Mouse (Mus musculus): ENCODE measurements at regions not wholly inside any gene's neighbourhood (a gene's known extent, or its start where the extent isn't known, plus 50 kb on each side); places are given as distances from the start of the nearest gene placed in this dataset.

- 74% methylated on average over 2 of the region's 2 CpGs for WGBS
Observed at GRCm38 (mm10) chr4:88974535-88974934, 94.5 kb upstream of the Ifne start.

GRCm38 (mm10) chr4:88969134-88969841 is 89.3 kb upstream of the Ifne start:
- no peaks in the 10 kb centered on the region for H3K27me3 ChIP-seq (ENCODE audit: control insufficient read depth, insufficient read depth, low read length)
- H3K27ac ChIP-seq (ENCODE audit: low read length) = no peak overlapping the region
- WGBS = 59% methylated on average over 6 of the region's 6 CpGs
- H3K4me2 ChIP-seq (replicated peaks; ENCODE audit: low read depth, low read length) = no peak overlapping the region
- no peak for ATAC-seq (ENCODE audit: insufficient number of reproducible peaks, insufficient read depth, low FRiP score, low read depth)
- H3K9me3 ChIP-seq (ENCODE audit: control insufficient read depth, low read depth, low read length) = no peaks in the 10 kb centered on the region
- H3K4me1 ChIP-seq (ENCODE audit: control insufficient read depth, insufficient read depth, low read length) = no peaks in the 10 kb centered on the region
- no peaks in the 10 kb centered on the region for H3K36me3 ChIP-seq (ENCODE audit: control insufficient read depth, insufficient read depth, low read length)
- H3K9ac ChIP-seq (replicated peaks; ENCODE audit: low read depth, low read length) = no peak overlapping the region
- H3K4me3 ChIP-seq (ENCODE audit: low read depth, low read length) = no peak overlapping the region

More at GRCm38 (mm10) chr4:88974535-88974934, 94.5 kb upstream of the Ifne start:
- no peaks in the 10 kb centered on the region for H3K9me3 ChIP-seq (ENCODE audit: control insufficient read depth, low read depth, low read length)
- no peak overlapping the region for H3K27ac ChIP-seq (ENCODE audit: low read length)
- no peak overlapping the region for H3K4me3 ChIP-seq (ENCODE audit: low read depth, low read length)
- H3K27me3 ChIP-seq (ENCODE audit: control insufficient read depth, insufficient read depth, low read length) = no peaks in the 10 kb centered on the region
- no peak for ATAC-seq (ENCODE audit: insufficient number of reproducible peaks, insufficient read depth, low FRiP score, low read depth)
- H3K36me3 ChIP-seq (ENCODE audit: control insufficient read depth, insufficient read depth, low read length) = no peaks in the 10 kb centered on the region
- no peak overlapping the region for H3K9ac ChIP-seq (replicated peaks; ENCODE audit: low read depth, low read length)
- no peaks in the 10 kb centered on the region for H3K4me1 ChIP-seq (ENCODE audit: control insufficient read depth, insufficient read depth, low read length)
- no peak overlapping the region for H3K4me2 ChIP-seq (replicated peaks; ENCODE audit: low read depth, low read length)

DNA sequence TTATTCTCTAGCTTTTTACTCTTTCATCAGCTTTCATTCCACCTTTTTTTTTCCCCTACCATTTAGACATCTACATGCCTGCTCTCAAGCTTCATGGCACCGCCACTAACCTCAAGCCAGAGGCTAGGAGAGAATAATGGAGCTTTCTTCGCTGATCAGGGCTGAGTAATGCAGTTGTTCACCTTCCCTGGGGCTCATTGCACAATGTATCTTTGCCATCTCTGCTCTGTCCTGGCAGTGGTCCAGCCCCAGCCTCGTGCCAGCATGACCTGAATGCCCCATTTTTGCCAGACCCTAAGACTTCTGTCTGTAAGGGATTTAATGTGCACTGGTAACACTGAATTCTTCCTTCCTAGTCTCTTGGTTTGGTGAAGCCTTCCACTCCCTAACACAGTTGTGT is 79.6 kb upstream of the Ifne start:
- no peak overlapping the region for H3K4me2 ChIP-seq (replicated peaks; ENCODE audit: low read depth, low read length)
- H3K4me1 ChIP-seq (ENCODE audit: control insufficient read depth, insufficient read depth, low read length) = no peaks in the 10 kb centered on the region
- no peak overlapping the region for H3K4me3 ChIP-seq (ENCODE audit: low read depth, low read length)
- no peak overlapping the region for H3K27ac ChIP-seq (ENCODE audit: low read length)
- no peaks in the 10 kb centered on the region for H3K27me3 ChIP-seq (ENCODE audit: control insufficient read depth, insufficient read depth, low read length)
- H3K9me3 ChIP-seq (ENCODE audit: control insufficient read depth, low read depth, low read length) = no peaks in the 10 kb centered on the region
- ATAC-seq (ENCODE audit: insufficient number of reproducible peaks, insufficient read depth, low FRiP score, low read depth) = no peak
- no peak overlapping the region for H3K9ac ChIP-seq (replicated peaks; ENCODE audit: low read depth, low read length)
- 67% methylated on average over 3 of the region's 3 CpGs for WGBS
- no peaks in the 10 kb centered on the region for H3K36me3 ChIP-seq (ENCODE audit: control insufficient read depth, insufficient read depth, low read length)

- Histone ChIP-seq H3K4me2 (replicated peaks; ENCODE audit: low read depth, low read length) (no peak overlapping the region), H3K4me3 (ENCODE audit: low read depth, low read length) (no peak overlapping the region), H3K27ac (ENCODE audit: low read length) (no peak overlapping the region), H3K27me3 (ENCODE audit: control insufficient read depth, insufficient read depth, low read length) (no peaks in the 10 kb centered on the region), H3K4me1 (ENCODE audit: control insufficient read depth, insufficient read depth, low read length) (no peaks in the 10 kb centered on the region), H3K9ac (replicated peaks; ENCODE audit: low read depth, low read length) (no peak overlapping the region), H3K36me3 (ENCODE audit: control insufficient read depth, insufficient read depth, low read length) (no peaks in the 10 kb centered on the region), H3K9me3 (ENCODE audit: control insufficient read depth, low read depth, low read length) (no peaks in the 10 kb centered on the region)
- WGBS = 53% methylated on average over 4 of the region's 4 CpGs
- no peak for ATAC-seq (ENCODE audit: insufficient number of reproducible peaks, insufficient read depth, low FRiP score, low read depth)
Observed at GRCm38 (mm10) chr4:88956605-88957004, 76.6 kb upstream of the Ifne start.

DNA sequence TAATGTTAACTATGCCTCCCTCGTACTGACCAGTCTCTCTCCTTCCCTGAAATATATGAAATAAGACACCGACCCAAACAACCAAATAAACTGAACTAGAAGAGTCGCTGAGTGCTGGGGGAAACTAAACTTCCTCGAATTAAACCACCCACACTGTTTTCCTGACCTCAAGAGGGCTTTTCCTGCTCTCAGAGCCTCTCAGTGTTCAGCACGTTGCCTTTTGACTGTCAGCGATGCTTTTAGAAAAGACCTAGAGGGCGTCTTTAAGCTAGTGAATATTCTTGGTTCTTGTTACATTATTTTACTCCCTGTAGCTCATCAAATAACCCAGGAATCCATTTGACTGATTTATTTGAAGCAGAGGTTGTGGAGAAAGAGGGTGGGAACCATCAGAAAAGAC is 76.2 kb upstream of the Ifne start:
- no peak overlapping the region; the same call in 1 of the 2 replicates for H3K27ac ChIP-seq (ENCODE audit: low read length)
- no peaks in the 10 kb centered on the region for H3K4me1 ChIP-seq (ENCODE audit: control insufficient read depth, insufficient read depth, low read length)
- H3K4me2 ChIP-seq (replicated peaks; ENCODE audit: low read depth, low read length) = no peak overlapping the region
- no peaks in the 10 kb centered on the region for H3K36me3 ChIP-seq (ENCODE audit: control insufficient read depth, insufficient read depth, low read length)
- H3K9ac ChIP-seq (replicated peaks; ENCODE audit: low read depth, low read length) = no peak overlapping the region
- WGBS = 21% methylated on average over 7 of the region's 7 CpGs
- H3K4me3 ChIP-seq (ENCODE audit: low read depth, low read length) = no peak overlapping the region
- ATAC-seq (ENCODE audit: insufficient number of reproducible peaks, insufficient read depth, low FRiP score, low read depth) = no peak
- no peaks in the 10 kb centered on the region for H3K9me3 ChIP-seq (ENCODE audit: control insufficient read depth, low read depth, low read length)
- no peaks in the 10 kb centered on the region for H3K27me3 ChIP-seq (ENCODE audit: control insufficient read depth, insufficient read depth, low read length)

GRCm38 (mm10) chr4:88955571-88955970 is 75.6 kb upstream of the Ifne start:
- no peak for ATAC-seq (ENCODE audit: insufficient number of reproducible peaks, insufficient read depth, low FRiP score, low read depth)
- H3K4me2 ChIP-seq (replicated peaks; ENCODE audit: low read depth, low read length) = no peak overlapping the region
- 67% methylated on average over 7 of the region's 7 CpGs for WGBS
- no peak overlapping the region; the same call in 1 of the 2 replicates for H3K27ac ChIP-seq (ENCODE audit: low read length)
- no peak overlapping the region for H3K4me3 ChIP-seq (ENCODE audit: low read depth, low read length)
- no peaks in the 10 kb centered on the region for H3K4me1 ChIP-seq (ENCODE audit: control insufficient read depth, insufficient read depth, low read length)
- no peaks in the 10 kb centered on the region for H3K9me3 ChIP-seq (ENCODE audit: control insufficient read depth, low read depth, low read length)
- H3K36me3 ChIP-seq (ENCODE audit: control insufficient read depth, insufficient read depth, low read length) = no peaks in the 10 kb centered on the region
- no peaks in the 10 kb centered on the region for H3K27me3 ChIP-seq (ENCODE audit: control insufficient read depth, insufficient read depth, low read length)
- H3K9ac ChIP-seq (replicated peaks; ENCODE audit: low read depth, low read length) = no peak overlapping the region

DNA sequence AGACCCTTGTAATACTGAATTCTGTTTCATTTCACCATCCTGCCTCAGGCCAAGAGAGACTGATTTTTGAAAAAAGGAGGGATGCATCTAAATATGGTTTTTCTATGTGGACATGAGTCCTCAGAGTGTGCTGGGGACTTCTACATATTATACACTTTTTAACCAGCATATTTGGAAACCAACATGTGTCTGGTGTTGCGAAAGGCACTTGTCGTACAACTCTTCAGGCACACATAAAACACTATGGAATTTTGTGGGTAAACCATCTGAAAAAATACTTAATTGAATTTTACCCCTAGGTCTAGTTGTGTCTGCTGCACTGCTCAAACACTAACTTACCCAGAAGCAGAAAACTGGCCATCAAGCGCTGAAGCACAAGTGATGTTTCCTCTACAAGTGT is 74.0 kb upstream of the Ifne start:
- no peaks in the 10 kb centered on the region for H3K4me1 ChIP-seq (ENCODE audit: control insufficient read depth, insufficient read depth, low read length)
- 94% methylated on average over 3 of the region's 3 CpGs for WGBS
- H3K4me3 ChIP-seq (ENCODE audit: low read depth, low read length) = no peak overlapping the region
- no peak overlapping the region for H3K27ac ChIP-seq (ENCODE audit: low read length)
- no peak overlapping the region for H3K4me2 ChIP-seq (replicated peaks; ENCODE audit: low read depth, low read length)
- no peaks in the 10 kb centered on the region for H3K36me3 ChIP-seq (ENCODE audit: control insufficient read depth, insufficient read depth, low read length)
- no peaks in the 10 kb centered on the region for H3K9me3 ChIP-seq (ENCODE audit: control insufficient read depth, low read depth, low read length)
- H3K9ac ChIP-seq (replicated peaks; ENCODE audit: low read depth, low read length) = no peak overlapping the region
- no peaks in the 10 kb centered on the region for H3K27me3 ChIP-seq (ENCODE audit: control insufficient read depth, insufficient read depth, low read length)
- ATAC-seq (ENCODE audit: insufficient number of reproducible peaks, insufficient read depth, low FRiP score, low read depth) = no peak

- Histone ChIP-seq H3K36me3 (ENCODE audit: control insufficient read depth, insufficient read depth, low read length) (no peaks in the 10 kb centered on the region), H3K27ac (ENCODE audit: low read length) (no peak overlapping the region), H3K9ac (replicated peaks; ENCODE audit: low read depth, low read length) (no peak overlapping the region), H3K27me3 (ENCODE audit: control insufficient read depth, insufficient read depth, low read length) (no peaks in the 10 kb centered on the region), H3K4me2 (replicated peaks; ENCODE audit: low read depth, low read length) (no peak overlapping the region), H3K4me1 (ENCODE audit: control insufficient read depth, insufficient read depth, low read length) (no peaks in the 10 kb centered on the region), H3K4me3 (ENCODE audit: low read depth, low read length) (no peak overlapping the region), H3K9me3 (ENCODE audit: control insufficient read depth, low read depth, low read length) (no peaks in the 10 kb centered on the region)
- 58% methylated on average over 1 of the region's 1 CpGs for WGBS
- no peak for ATAC-seq (ENCODE audit: insufficient number of reproducible peaks, insufficient read depth, low FRiP score, low read depth)
Observed at GRCm38 (mm10) chr4:88951034-88951336, 71.0 kb upstream of the Ifne start.

All from stomach, embryonic 14.5 days (tissue).